Mouse (Mus musculus) heart, adult 2 months (tissue): ENCODE data around the gene Cacna1e. TPM values are rescaled to one million over a fixed set of nuclear protein-coding genes. Genes with fewer than 3 reads are reported as not detected.

Source experiments
- DNase-seq, 2 experiments: peaks; one replicate each; pipeline ENCODE4 v3.0.0; 2021
- H3K27ac ChIP-seq: fragments of 200-600 bp; 2 replicates; pipeline ENCODE4 v1.8.1; 2022
- H3K27me3 ChIP-seq: fragments of 200-500 bp; 2 replicates; pipeline ENCODE4 v1.6.1; 2012; ENCODE audit warnings: mild to moderate bottlenecking, low read length, inconsistent platforms, mixed read lengths; ENCODE audit not compliant: control insufficient read depth, insufficient read depth
- H3K36me3 ChIP-seq: fragments of 200-500 bp; 2 replicates; pipeline ENCODE4 v1.6.1; 2012; ENCODE audit warnings: low read length, inconsistent platforms; ENCODE audit not compliant: control insufficient read depth, insufficient read depth
- H3K4me1 ChIP-seq: fragments of 200-500 bp; 2 replicates; pipeline ENCODE4 v1.6.1; 2011; ENCODE audit warnings: low read length; ENCODE audit not compliant: control insufficient read depth, insufficient read depth
- H3K4me3 ChIP-seq: fragments of 200-600 bp; 2 replicates; pipeline ENCODE4 v1.8.1; 2022
- H3K79me2 ChIP-seq: fragments of 200-500 bp; replicated peaks from 2 replicates; pipeline ENCODE4 v1.6.1; 2012; ENCODE audit warnings: mild to moderate bottlenecking, inconsistent platforms, low read length, moderate library complexity, mixed read lengths; ENCODE audit not compliant: control insufficient read depth, insufficient read depth
- H3K9ac ChIP-seq: fragments of 200-500 bp; 2 replicates; pipeline ENCODE4 v1.6.1; 2012; ENCODE audit warnings: low read depth, mild to moderate bottlenecking, control low read depth, inconsistent platforms, low read length, mixed read lengths
- CTCF ChIP-seq: fragments of 200-600 bp; IDR thresholded peaks from 2 replicates; pipeline ENCODE4 v1.8.1; 2022; ENCODE audit warnings: antibody characterized with exemption, mild to moderate bottlenecking, moderate library complexity
- EP300 ChIP-seq: fragments of 200-500 bp; IDR thresholded peaks from 2 replicates; pipeline ENCODE4 v1.6.1; 2011; ENCODE audit warnings: low read depth, low read length, control low read depth; ENCODE audit not compliant: insufficient read depth
- POLR2A ChIP-seq: fragments of 200-500 bp; IDR thresholded peaks from 2 replicates; pipeline ENCODE4 v1.6.1; 2011; ENCODE audit warnings: mild to moderate bottlenecking, low read depth, low read length, control low read depth; ENCODE audit not compliant: insufficient read depth
- WGBS: fragments of 180-500 bp; shearing (Covaris S2); methylation state at CpG from one replicate; pipeline ENCODE4 v1.1.7; 2018; 5-methylcytosine and 5-hydroxymethylcytosine counted together
- intact Hi-C: fragments of 180-260 bp; cut with DNase I; formaldehyde crosslinking; loops from one replicate; pipeline ENCODE4 v1.15.1; 2025
- polyA plus RNA-seq: library from polyadenylated mRNA; depleted of rRNA; stranded (reverse); fragments of >200 nt; gene quantifications from 2 replicates; pipeline ENCODE4 v1.2.3, GENCODE M21; 2012
- total RNA-seq, 2 experiments: library from RNA; stranded (reverse); gene quantifications; 2 replicates each; pipeline ENCODE4 v1.2.3; 2021

Gene Cacna1e
- total and polyA plus RNA-seq, 3 experiments = 0.08 to 0.14 (median 0.09) TPM

DNA sequence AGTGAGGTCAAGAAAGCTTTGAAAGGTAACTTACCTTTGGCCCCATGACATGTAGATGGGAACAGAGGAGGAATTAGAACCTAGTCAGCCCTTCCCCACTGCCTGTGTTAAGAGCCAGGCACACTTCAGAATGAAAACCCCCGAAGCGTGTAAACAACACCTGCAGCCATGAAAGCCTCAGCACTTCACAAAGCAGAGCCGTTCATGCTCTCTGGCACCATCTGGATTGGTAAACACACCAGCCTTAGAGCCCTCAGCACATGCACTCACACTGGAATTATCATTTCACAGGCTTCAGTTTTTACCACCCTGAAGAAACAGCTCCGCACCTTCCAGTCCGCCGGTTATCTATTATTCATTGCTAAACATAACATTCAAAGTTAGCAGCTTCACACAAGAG is 67.5 kb downstream of the Cacna1e start:
- Histone ChIP-seq H3K27ac (no peak overlapping the region), H3K4me3 (no peak overlapping the region)

DNA sequence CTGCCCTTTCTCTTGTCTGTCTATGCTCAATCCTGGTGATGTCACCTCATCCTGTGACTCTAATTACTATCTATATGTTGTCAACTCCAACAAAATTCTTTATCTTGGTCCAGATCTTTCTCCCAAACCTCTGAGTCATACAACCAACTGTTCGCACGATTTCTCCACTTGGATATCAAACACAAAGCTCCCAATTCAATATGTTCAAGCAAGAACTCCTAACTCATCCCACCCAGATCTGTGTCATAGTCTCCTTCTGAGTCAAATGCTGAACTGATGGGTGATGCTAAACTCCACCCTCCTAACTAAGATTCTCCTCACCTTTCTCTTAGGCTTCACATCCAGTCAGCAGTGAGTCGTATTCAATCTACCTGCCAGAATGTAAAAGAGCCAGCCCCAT is 68.0 kb downstream of the Cacna1e start:
- no peak for TF ChIP-seq CTCF
- no peak for TF ChIP-seq POLR2A
- no peak for TF ChIP-seq EP300
- no peaks in the 10 kb centered on the region for H3K27me3 ChIP-seq
- WGBS = 73% methylated on average over 3 of the region's 3 CpGs
- intact Hi-C loops = no loop called here
- H3K4me1 ChIP-seq = no peaks in the 10 kb centered on the region
- no peaks in the 10 kb centered on the region for H3K36me3 ChIP-seq
- no peak overlapping the region for H3K4me3 ChIP-seq
- no peaks in the 10 kb centered on the region for H3K79me2 ChIP-seq
- DNase-seq = no peak
- no peak overlapping the region for H3K27ac ChIP-seq
- H3K9ac ChIP-seq = no peak overlapping the region

More for the DNA sequence above, 67.5 kb downstream of the Cacna1e start:
- no peaks in the 10 kb centered on the region for H3K79me2 ChIP-seq
- DNase-seq = no peak
- no peaks in the 10 kb centered on the region for H3K36me3 ChIP-seq
- TF ChIP-seq EP300 = no peak
- TF ChIP-seq CTCF = no peak
- no peak for TF ChIP-seq POLR2A
- H3K4me1 ChIP-seq = no peaks in the 10 kb centered on the region
- no peak overlapping the region for H3K9ac ChIP-seq
- WGBS = 74% methylated on average over 6 of the region's 6 CpGs
- intact Hi-C loops = no loop called here
- H3K27me3 ChIP-seq = no peaks in the 10 kb centered on the region

DNA sequence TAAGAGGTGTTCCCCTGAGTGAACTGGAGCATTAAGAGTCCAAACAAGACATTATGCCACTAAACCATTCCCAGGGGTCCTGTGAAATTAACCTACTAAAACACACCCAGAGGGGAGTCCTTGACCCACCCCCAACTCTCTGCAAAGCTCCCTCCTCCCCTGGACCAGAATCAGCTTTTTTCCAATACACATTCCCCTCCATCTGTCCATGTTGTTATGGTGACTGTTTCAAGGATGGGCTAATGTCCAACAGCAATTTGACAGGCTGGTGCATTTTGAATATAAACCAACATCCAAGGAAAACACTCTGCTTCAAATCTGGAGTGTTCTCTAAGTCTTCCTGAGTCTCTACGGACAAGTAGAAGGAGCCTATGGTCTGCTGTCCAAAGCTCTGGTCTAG is 78.6 kb downstream of the Cacna1e start:
- Histone ChIP-seq H3K27me3 (no peaks in the 10 kb centered on the region), H3K27ac (no peak overlapping the region), H3K4me1 (no peaks in the 10 kb centered on the region), H3K79me2 (no peaks in the 10 kb centered on the region), H3K9ac (no peak overlapping the region), H3K4me3 (no peak overlapping the region), H3K36me3 (no peaks in the 10 kb centered on the region)
- no peak for DNase-seq
- intact Hi-C loops = no loop called here
- WGBS = 54% methylated on average over 1 of the region's 1 CpGs
- no peak for TF ChIP-seq POLR2A
- TF ChIP-seq CTCF = no peak
- TF ChIP-seq EP300 = no peak

DNA sequence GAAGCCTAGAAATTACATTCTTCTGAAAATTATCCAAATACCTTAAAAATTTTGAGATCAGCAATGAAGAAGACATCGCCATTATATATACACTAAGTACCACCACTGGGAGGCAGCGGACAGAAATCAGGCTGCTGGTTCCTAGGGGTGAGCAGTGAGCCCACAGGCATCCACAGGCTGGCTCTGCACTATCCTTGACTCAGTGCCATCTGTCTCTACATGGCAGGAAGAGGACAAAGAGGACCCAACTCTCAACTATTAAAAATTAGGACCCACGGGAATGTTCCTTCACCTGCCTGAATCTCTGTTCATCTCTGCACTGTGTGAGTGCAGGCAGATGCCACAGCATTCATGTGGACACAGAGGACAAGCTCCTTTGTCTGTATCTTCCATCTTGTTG is 79.3 kb downstream of the Cacna1e start:
- H3K9ac ChIP-seq = no peak overlapping the region
- H3K27ac ChIP-seq = no peak overlapping the region
- intact Hi-C loops = no loop called here
- no peaks in the 10 kb centered on the region for H3K79me2 ChIP-seq
- H3K27me3 ChIP-seq = no peaks in the 10 kb centered on the region
- 90% methylated on average over 3 of the region's 3 CpGs for WGBS
- TF ChIP-seq EP300 (no peak), CTCF (no peak), POLR2A (no peak)
- no peak for DNase-seq
- no peak overlapping the region for H3K4me3 ChIP-seq
- no peaks in the 10 kb centered on the region for H3K4me1 ChIP-seq
- no peaks in the 10 kb centered on the region for H3K36me3 ChIP-seq

DNA sequence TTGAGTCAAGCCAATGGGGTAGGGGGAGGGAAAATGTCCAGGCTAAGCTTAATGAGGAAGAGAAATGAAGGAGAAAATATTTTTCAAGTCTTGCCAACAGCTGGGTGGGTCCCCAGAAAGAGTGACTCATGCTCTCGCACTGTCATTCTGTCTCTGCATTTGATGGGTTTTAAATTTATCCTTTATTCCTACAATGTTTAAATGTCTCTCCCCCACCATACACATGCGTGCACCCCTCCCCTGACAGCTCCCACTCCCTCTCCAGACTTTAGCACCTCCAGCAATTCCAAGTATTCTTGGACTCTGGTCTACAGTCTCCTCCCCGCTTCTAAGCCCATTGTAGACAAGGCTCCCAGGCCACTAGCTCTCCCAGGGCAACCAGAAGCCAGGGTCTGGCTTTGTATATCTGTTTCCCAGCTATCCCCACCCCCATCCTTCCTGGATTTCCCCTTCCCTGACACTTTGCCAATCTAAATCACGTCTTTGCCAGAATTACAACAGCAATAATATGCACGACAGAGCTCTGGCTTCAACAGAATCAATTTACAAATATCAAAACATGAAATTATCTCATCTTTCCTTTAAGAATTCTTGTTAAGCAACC is 81.9 kb downstream of the Cacna1e start:
- Histone ChIP-seq H3K27me3 (no peaks in the 10 kb centered on the region), H3K4me1 (no peaks in the 10 kb centered on the region), H3K4me3 (no peak overlapping the region), H3K9ac (no peak overlapping the region), H3K79me2 (no peaks in the 10 kb centered on the region), H3K36me3 (no peaks in the 10 kb centered on the region), H3K27ac (no peak overlapping the region)
- intact Hi-C loops = no loop called here
- WGBS = 25% methylated on average over 5 of the region's 5 CpGs
- no peak for DNase-seq
- TF ChIP-seq POLR2A (no peak), EP300 (no peak), CTCF (no peak)

DNA sequence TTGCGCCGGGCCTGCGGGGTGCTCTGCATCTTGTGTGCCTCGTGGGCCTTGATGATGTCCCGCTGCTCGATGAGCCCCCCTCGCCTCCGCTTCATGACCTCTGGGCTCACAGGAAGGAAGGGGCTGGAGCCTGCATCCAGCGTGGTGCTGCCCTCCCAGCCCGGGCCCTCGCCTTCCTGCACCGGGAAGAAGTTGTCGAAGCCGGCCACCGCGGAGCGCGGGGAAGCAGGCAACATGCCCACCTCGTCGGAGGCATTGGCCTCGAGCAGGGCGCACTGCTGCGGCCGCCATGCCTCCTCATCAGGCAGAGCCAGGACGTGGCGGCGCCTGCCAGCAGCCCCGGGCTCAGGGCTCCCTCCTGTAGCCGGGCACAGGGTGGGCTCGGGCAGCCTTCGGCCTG is 85.0 kb downstream of the Cacna1e start:
- no peak overlapping the region for H3K27ac ChIP-seq
- H3K36me3 ChIP-seq = no peaks in the 10 kb centered on the region
- H3K9ac ChIP-seq = no peak overlapping the region
- H3K79me2 ChIP-seq = no peaks in the 10 kb centered on the region
- H3K4me1 ChIP-seq = no peaks in the 10 kb centered on the region
- WGBS = 72% methylated on average over 31 of the region's 31 CpGs
- no peak for DNase-seq
- TF ChIP-seq POLR2A = no peak
- no peak for TF ChIP-seq EP300
- no peak for TF ChIP-seq CTCF
- intact Hi-C loops = no loop called here
- H3K27me3 ChIP-seq = no peaks in the 10 kb centered on the region
- H3K4me3 ChIP-seq = no peak overlapping the region
